Mouse (Mus musculus): ENCODE measurements around the gene Cldn3. TPM values are rescaled to one million over a fixed set of nuclear protein-coding genes. Genes with fewer than 3 reads are reported as not detected.

Gene Cldn3
- polyA plus RNA-seq, 1 experiment: not detected

DNA sequence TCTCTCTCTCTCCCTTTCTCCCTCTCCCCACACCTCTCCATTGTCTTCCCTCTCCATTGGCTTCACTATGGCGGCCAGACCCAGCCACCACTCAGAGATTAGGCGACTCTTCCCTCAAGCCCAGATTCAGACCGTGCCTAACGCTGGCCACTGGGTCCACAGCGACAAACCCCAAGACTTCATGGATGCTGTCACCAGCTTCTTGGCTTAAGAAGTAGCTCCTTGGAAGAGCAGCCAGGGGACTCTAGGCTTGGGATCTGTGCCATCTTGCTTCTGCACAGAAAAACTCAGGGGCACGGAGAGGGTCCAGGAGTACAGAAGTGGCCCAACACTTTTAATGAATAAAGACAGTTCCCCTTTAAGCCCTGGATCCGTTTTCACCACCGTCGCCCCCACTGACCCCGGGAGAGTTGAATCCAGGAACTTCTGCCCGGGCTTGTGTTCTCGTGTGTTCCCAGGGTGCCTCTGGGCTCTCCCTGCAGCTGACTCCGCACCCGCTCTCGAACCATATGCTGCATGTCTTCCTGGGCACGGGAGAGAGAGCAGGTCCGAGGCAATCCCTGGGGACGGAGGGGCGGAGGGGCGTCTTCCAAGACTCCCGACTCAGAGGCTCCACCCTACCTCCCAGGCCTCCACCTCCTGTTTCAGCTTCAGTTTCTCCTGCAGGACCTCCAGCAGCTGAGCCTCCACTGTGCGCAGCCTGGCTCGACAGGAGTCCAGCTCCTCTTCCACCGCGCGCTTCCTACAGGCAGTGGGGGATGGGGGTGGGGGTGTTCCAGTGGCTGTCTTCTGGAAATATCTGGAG lies 26.0 kb downstream of the Cldn3 start:
- H3K4me3 ChIP-seq (ENCODE audit: insufficient read depth, poor library complexity, severe bottlenecking): no peak overlapping the region
- TF ChIP-seq MYOD1 (IDR thresholded peaks at IDR 0.05; ENCODE audit: control insufficient read depth, insufficient read length, low read depth) (no peak), MAX (IDR thresholded peaks at IDR 0.05) (no peak), FOSL1 (IDR thresholded peaks at IDR 0.05; ENCODE audit: insufficient read depth, low read length, poor library complexity, severe bottlenecking) (no peak), CTCF (IDR thresholded peaks at IDR 0.05; ENCODE audit: control insufficient read depth, insufficient read depth, insufficient read length) (no peak), USF1 (IDR thresholded peaks at IDR 0.05; ENCODE audit: low read depth) (no peak), CEBPB (IDR thresholded peaks at IDR 0.05; ENCODE audit: low read depth) (no peak), MYOG (IDR thresholded peaks at IDR 0.05; ENCODE audit: control insufficient read depth, extremely low read depth, insufficient read length) (no peak)
- no peaks in the 10 kb centered on the region for H3K27me3 ChIP-seq (ENCODE audit: control insufficient read depth, insufficient read depth, insufficient read length)
- H3K79me2 ChIP-seq (ENCODE audit: control insufficient read depth, insufficient read depth): no peaks in the 10 kb centered on the region
- H3K36me3 ChIP-seq (ENCODE audit: control insufficient read depth, insufficient read depth): no peaks in the 10 kb centered on the region
- no peaks in the 10 kb centered on the region for H3K79me3 ChIP-seq (ENCODE audit: low read depth)
- H3ac ChIP-seq (ENCODE audit: control insufficient read depth, insufficient read length, low read depth): no peak overlapping the region

DNA sequence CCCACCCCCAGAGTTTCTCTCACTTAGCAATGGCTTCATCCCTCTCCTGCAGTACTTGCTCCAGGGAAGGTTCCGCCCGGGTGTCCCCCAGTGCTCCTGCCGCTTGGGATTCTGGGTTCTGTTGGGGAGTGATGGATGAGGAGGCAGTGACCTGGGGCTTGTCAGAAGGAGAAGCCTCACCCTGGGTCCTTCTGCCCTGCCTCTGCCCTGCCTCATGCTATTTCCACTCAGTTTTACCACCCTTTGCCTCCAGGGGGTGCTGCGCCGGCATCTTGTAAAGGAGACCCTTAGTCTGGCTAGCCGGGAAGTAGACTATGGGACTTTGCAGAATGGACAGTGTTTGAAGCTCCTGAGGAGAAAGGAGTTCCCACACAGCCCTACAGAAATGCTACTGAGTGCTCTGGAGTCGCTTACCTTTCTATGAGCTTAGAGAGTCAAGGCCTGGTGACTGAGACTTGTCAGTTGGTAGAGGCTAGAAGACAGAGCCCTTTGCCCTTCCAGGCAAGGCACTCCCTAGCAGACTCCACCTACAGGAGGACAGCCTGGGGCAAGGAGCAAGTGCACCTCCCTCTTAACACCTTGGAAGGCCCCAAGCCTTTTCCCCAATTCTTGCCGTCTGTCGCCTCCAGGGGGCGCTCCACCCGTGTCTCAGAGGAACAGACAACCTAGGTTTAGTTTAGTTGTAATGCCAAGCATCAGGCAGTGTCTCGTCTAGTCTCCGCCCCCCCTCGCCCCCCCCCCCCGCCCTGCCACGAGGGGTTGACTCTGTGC lies 26.8 kb downstream of the Cldn3 start:
- Histone ChIP-seq H3ac (ENCODE audit: control insufficient read depth, insufficient read length, low read depth) (no peak overlapping the region), H3K27me3 (ENCODE audit: control insufficient read depth, insufficient read depth, insufficient read length) (no peaks in the 10 kb centered on the region), H3K79me2 (ENCODE audit: control insufficient read depth, insufficient read depth) (no peaks in the 10 kb centered on the region), H3K4me3 (ENCODE audit: insufficient read depth, poor library complexity, severe bottlenecking) (no peak overlapping the region), H3K79me3 (ENCODE audit: low read depth) (no peaks in the 10 kb centered on the region), H3K36me3 (ENCODE audit: control insufficient read depth, insufficient read depth) (no peaks in the 10 kb centered on the region)
- TF ChIP-seq MYOG (IDR thresholded peaks at IDR 0.05; ENCODE audit: control insufficient read depth, extremely low read depth, insufficient read length) (no peak), CEBPB (IDR thresholded peaks at IDR 0.05; ENCODE audit: low read depth) (no peak), CTCF (IDR thresholded peaks at IDR 0.05; ENCODE audit: control insufficient read depth, insufficient read depth, insufficient read length) (peak; percentile 76)

DNA sequence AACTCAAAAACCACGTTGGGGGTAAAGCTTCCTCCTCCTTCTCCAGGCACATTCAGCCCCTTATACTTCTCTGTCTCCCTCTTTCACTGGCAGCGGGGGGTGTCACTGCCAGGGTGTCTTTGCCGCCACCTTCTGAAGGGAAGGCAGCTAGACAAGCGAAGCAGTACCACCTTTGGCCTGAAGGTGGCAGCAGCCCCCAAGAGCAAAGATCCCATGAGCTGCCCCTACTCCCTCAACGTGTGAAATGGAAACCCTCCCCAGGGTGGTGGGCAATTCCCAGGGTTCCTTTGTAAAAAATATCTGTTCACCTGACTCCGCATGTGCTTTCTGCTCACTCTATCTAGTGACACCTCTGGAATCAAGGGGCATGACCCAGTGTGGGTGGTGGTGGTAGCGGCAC lies 29.5 kb downstream of the Cldn3 start:
- Histone ChIP-seq H3K79me3 (ENCODE audit: low read depth) (no peaks in the 10 kb centered on the region), H3K79me2 (ENCODE audit: control insufficient read depth, insufficient read depth) (no peaks in the 10 kb centered on the region), H3K4me3 (ENCODE audit: insufficient read depth, poor library complexity, severe bottlenecking) (no peak overlapping the region), H3K27me3 (ENCODE audit: control insufficient read depth, insufficient read depth, insufficient read length) (no peaks in the 10 kb centered on the region), H3K36me3 (ENCODE audit: control insufficient read depth, insufficient read depth) (no peaks in the 10 kb centered on the region), H3ac (ENCODE audit: control insufficient read depth, insufficient read length, low read depth) (no peak overlapping the region)
- TF ChIP-seq FOSL1 (IDR thresholded peaks at IDR 0.05; ENCODE audit: insufficient read depth, low read length, poor library complexity, severe bottlenecking) (no peak), CTCF (IDR thresholded peaks at IDR 0.05; ENCODE audit: control insufficient read depth, insufficient read depth, insufficient read length) (peak; percentile 87)

DNA sequence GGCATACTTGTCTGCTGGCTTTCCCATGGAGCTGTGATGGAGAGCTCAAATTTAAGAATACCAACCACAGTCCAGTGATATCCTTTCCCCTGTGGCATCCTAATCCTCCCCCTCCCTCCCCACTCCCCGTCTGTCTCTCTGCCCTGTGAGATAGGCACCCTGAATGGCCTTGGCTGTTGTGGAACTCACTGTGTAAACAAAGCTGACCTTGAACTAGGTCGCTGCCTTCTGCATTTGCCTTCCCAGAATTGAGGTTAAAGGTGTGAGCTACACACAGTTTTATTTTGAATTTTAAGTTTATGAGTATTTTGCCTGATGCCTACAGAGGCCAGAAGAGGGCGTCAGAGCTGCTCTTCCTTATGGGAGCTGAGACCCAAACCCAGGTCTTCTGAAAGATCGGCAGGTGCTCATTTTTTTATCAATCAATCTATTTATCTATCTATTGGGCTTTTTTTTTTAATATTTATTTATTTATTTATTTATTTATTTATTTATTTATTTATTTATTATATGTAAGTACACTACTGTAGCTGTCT lies 30.3 kb downstream of the Cldn3 start:
- no peaks in the 10 kb centered on the region for H3K79me3 ChIP-seq (ENCODE audit: low read depth)
- H3ac ChIP-seq (ENCODE audit: control insufficient read depth, insufficient read length, low read depth): no peak overlapping the region
- H3K36me3 ChIP-seq (ENCODE audit: control insufficient read depth, insufficient read depth): no peaks in the 10 kb centered on the region
- TF ChIP-seq MAX (IDR thresholded peaks at IDR 0.05): no peak
- TF ChIP-seq CEBPB (IDR thresholded peaks at IDR 0.05; ENCODE audit: low read depth): no peak
- no peak for TF ChIP-seq MYOD1 (IDR thresholded peaks at IDR 0.05; ENCODE audit: control insufficient read depth, insufficient read length, low read depth)
- TF ChIP-seq USF1 (IDR thresholded peaks at IDR 0.05; ENCODE audit: low read depth): no peak
- TF ChIP-seq MYOG (IDR thresholded peaks at IDR 0.05; ENCODE audit: control insufficient read depth, extremely low read depth, insufficient read length): no peak
- no peak for TF ChIP-seq CTCF (IDR thresholded peaks at IDR 0.05; ENCODE audit: control insufficient read depth, insufficient read depth, insufficient read length)
- no peak for TF ChIP-seq FOSL1 (IDR thresholded peaks at IDR 0.05; ENCODE audit: insufficient read depth, low read length, poor library complexity, severe bottlenecking)
- H3K4me3 ChIP-seq (ENCODE audit: insufficient read depth, poor library complexity, severe bottlenecking): no peak overlapping the region
- no peaks in the 10 kb centered on the region for H3K27me3 ChIP-seq (ENCODE audit: control insufficient read depth, insufficient read depth, insufficient read length)
- no peaks in the 10 kb centered on the region for H3K79me2 ChIP-seq (ENCODE audit: control insufficient read depth, insufficient read depth)

DNA sequence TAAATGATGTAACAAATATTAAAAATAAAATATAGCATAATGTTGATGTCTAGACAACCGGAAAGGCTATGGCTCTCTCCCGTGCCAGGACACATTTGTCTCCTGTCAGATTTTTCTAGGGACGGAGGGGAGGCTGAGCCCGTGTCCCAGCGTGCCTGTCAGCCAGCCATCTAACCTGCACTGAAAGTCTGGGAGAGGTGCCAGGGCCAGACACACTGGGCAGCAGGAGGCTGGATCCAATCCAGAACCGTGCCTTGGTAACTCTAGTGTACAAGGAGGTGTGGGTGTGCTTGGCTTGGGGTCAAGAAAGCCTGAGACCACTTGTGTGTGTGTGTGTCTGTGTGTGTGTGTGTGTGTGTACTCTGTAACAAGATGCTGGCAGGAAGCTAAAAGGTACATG lies 35.8 kb downstream of the Cldn3 start:
- no peak overlapping the region for H3K4me3 ChIP-seq (ENCODE audit: insufficient read depth, poor library complexity, severe bottlenecking)
- H3ac ChIP-seq (ENCODE audit: control insufficient read depth, insufficient read length, low read depth): no peak overlapping the region
- no peak for TF ChIP-seq MYOG (IDR thresholded peaks at IDR 0.05; ENCODE audit: control insufficient read depth, extremely low read depth, insufficient read length)
- no peak for TF ChIP-seq FOSL1 (IDR thresholded peaks at IDR 0.05; ENCODE audit: insufficient read depth, low read length, poor library complexity, severe bottlenecking)
- no peak for TF ChIP-seq MYOD1 (IDR thresholded peaks at IDR 0.05; ENCODE audit: control insufficient read depth, insufficient read length, low read depth)
- TF ChIP-seq CTCF (IDR thresholded peaks at IDR 0.05; ENCODE audit: control insufficient read depth, insufficient read depth, insufficient read length): no peak
- no peak for TF ChIP-seq CEBPB (IDR thresholded peaks at IDR 0.05; ENCODE audit: low read depth)
- TF ChIP-seq MAX (IDR thresholded peaks at IDR 0.05): no peak
- TF ChIP-seq USF1 (IDR thresholded peaks at IDR 0.05; ENCODE audit: low read depth): no peak
- peaks cover 24% of the 10 kb centered on the region for H3K79me2 ChIP-seq (ENCODE audit: control insufficient read depth, insufficient read depth)
- H3K79me3 ChIP-seq (ENCODE audit: low read depth): peaks cover 4% of the 10 kb centered on the region
- H3K27me3 ChIP-seq (ENCODE audit: control insufficient read depth, insufficient read depth, insufficient read length): no peaks in the 10 kb centered on the region
- no peaks in the 10 kb centered on the region for H3K36me3 ChIP-seq (ENCODE audit: control insufficient read depth, insufficient read depth)
